Mouse (Mus musculus) intestine, embryonic 16.5 days (tissue): ENCODE results near the gene Rfng. TPM values are rescaled to one million over a fixed set of nuclear protein-coding genes. Genes with fewer than 3 reads are reported as not detected.
A peak's percentile ranks its signal among the peaks of the same experiment; 100 is the strongest.

Experiments used
- ATAC-seq: fragments of 200-750 bp; cut with Nextera tagmentation; 2 replicates; pipeline ENCODE4 v1.8.0; 2017; ENCODE audit warnings: moderate TSS enrichment, moderate library complexity
- H3K27ac ChIP-seq: fragments of 300-500 bp; sonication (generic); 2 replicates; pipeline ENCODE4 v1.5.1; 2014; ENCODE audit warnings: mild to moderate bottlenecking, low read length
- H3K27me3 ChIP-seq: fragments of 300-500 bp; sonication (generic); replicated peaks from 2 replicates; pipeline ENCODE4 v1.6.1; 2014; ENCODE audit warnings: low read length, control low read depth, mixed read lengths; ENCODE audit not compliant: control insufficient read depth, insufficient read depth
- H3K36me3 ChIP-seq: fragments of 300-500 bp; sonication (generic); 2 replicates; pipeline ENCODE4 v1.6.1; 2014; ENCODE audit warnings: low read length, control low read depth; ENCODE audit not compliant: control insufficient read depth, insufficient read depth
- H3K4me1 ChIP-seq: fragments of 300-500 bp; sonication (generic); 2 replicates; pipeline ENCODE4 v1.6.1; 2014; ENCODE audit warnings: low read length, control low read depth, mixed read lengths; ENCODE audit not compliant: control insufficient read depth, insufficient read depth
- H3K4me2 ChIP-seq: fragments of 300-500 bp; sonication (generic); 2 replicates; pipeline ENCODE4 v1.6.1; 2014; ENCODE audit warnings: low read depth, low read length, control low read depth
- H3K4me3 ChIP-seq: fragments of 300-500 bp; sonication (generic); 2 replicates; pipeline ENCODE4 v1.5.1; 2014; ENCODE audit warnings: mild to moderate bottlenecking, low read length
- H3K9ac ChIP-seq: fragments of 300-500 bp; sonication (generic); 2 replicates; pipeline ENCODE4 v1.6.1; 2014; ENCODE audit warnings: low read depth, low read length
- H3K9me3 ChIP-seq: fragments of 300-500 bp; sonication (generic); 2 replicates; pipeline ENCODE4 v1.6.1; 2016; ENCODE audit warnings: low read length, control low read depth; ENCODE audit not compliant: control insufficient read depth
- WGBS: fragments of 180-500 bp; shearing (Covaris S2); extraction: QIAGEN DNeasy Blood & Tissue Kit; methylation state at CpG from one replicate; pipeline ENCODE4 v1.1.7; 2014; 5-methylcytosine and 5-hydroxymethylcytosine counted together
- polyA plus RNA-seq: library from polyadenylated mRNA; unstranded; fragments of >200 nt; fragmentation: Nextera tagmentation; extraction: Ambion mirVana; gene quantifications from 2 replicates; pipeline ENCODE4 v1.2.1, GENCODE M21; 2015

Rfng gene
- polyA plus RNA-seq, 1 experiment from 2014 or later: 40.6 TPM

DNA sequence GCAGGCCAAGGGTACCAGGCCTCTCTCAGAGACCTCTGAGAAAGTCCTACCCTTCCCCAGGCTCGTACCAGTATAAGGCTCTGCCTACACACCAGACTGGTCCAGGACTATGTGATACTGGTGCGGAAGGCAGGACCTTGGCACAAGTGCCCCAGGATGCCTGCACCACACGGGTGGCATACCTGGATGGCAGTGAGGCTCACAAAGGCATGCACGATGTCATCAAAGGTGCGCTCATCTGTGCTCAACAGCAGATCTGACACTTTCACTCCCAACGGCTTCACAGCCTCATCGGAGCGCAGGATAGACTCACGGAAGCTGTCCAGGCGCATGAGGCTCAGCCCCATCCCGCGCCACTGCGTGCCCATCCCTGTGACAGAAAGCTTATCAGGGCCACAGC is 34.2 kb upstream of the Rfng start:
- H3K4me2 ChIP-seq: no peak overlapping the region
- no peak overlapping the region for H3K4me3 ChIP-seq
- ATAC-seq: no peak
- no peak overlapping the region for H3K27ac ChIP-seq
- peaks cover 21% of the 10 kb centered on the region for H3K4me1 ChIP-seq
- H3K27me3 ChIP-seq: no peaks in the 10 kb centered on the region
- H3K36me3 ChIP-seq: peaks cover 74% of the 10 kb centered on the region
- no peak overlapping the region for H3K9ac ChIP-seq
- 95% methylated on average over 13 of the region's 13 CpGs for WGBS
- H3K9me3 ChIP-seq: no peaks in the 10 kb centered on the region

GRCm38 (mm10) chr11:120817358-120817757 is 33.4 kb upstream of the Rfng start:
- no peak overlapping the region for H3K4me3 ChIP-seq
- H3K4me1 ChIP-seq: peaks cover 16% of the 10 kb centered on the region
- H3K36me3 ChIP-seq: peaks cover 83% of the 10 kb centered on the region
- no peak for ATAC-seq
- no peak overlapping the region for H3K4me2 ChIP-seq
- WGBS: 85% methylated on average over 6 of the region's 6 CpGs
- no peaks in the 10 kb centered on the region for H3K27me3 ChIP-seq
- no peak overlapping the region for H3K27ac ChIP-seq
- H3K9ac ChIP-seq: no peak overlapping the region
- H3K9me3 ChIP-seq: no peaks in the 10 kb centered on the region

GRCm38 (mm10) chr11:120812068-120812467 is 28.1 kb upstream of the Rfng start:
- Histone ChIP-seq H3K9ac (no peak overlapping the region), H3K36me3 (peaks cover 88% of the 10 kb centered on the region), H3K4me1 (peaks cover 3% of the 10 kb centered on the region; the same call in 1 of the 2 replicates), H3K4me3 (no peak overlapping the region), H3K27me3 (no peaks in the 10 kb centered on the region), H3K9me3 (no peaks in the 10 kb centered on the region), H3K4me2 (no peak overlapping the region), H3K27ac (no peak overlapping the region)
- WGBS: 96% methylated on average over 16 of the region's 16 CpGs
- no peak for ATAC-seq

DNA sequence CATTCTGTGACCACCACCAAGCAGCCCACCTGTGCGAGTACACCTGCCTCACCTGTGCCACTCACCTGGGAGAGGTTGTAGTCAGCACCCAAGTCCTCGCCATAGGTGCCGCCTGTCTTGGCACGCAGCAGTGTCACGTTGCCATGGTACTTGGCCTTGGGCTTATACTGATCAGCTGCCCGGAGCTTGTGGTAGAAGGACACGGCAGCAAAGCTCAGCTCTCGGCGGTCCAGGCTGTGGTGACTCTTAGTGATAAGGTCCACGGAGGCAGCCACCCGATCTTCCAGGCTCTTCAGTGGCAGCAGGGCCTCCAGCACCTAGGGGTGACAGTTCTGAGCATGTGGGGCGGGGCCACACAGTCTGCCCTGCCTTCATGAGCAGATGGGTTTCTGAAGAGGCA is 24.0 kb upstream of the Rfng start:
- Histone ChIP-seq H3K36me3 (peaks cover 64% of the 10 kb centered on the region), H3K4me2 (no peak overlapping the region), H3K4me3 (no peak overlapping the region), H3K27ac (no peak overlapping the region), H3K4me1 (peaks cover 13% of the 10 kb centered on the region; the same call in 1 of the 2 replicates), H3K9me3 (no peaks in the 10 kb centered on the region), H3K27me3 (no peaks in the 10 kb centered on the region), H3K9ac (no peak overlapping the region)
- WGBS: 90% methylated on average over 12 of the region's 12 CpGs
- no peak for ATAC-seq

DNA sequence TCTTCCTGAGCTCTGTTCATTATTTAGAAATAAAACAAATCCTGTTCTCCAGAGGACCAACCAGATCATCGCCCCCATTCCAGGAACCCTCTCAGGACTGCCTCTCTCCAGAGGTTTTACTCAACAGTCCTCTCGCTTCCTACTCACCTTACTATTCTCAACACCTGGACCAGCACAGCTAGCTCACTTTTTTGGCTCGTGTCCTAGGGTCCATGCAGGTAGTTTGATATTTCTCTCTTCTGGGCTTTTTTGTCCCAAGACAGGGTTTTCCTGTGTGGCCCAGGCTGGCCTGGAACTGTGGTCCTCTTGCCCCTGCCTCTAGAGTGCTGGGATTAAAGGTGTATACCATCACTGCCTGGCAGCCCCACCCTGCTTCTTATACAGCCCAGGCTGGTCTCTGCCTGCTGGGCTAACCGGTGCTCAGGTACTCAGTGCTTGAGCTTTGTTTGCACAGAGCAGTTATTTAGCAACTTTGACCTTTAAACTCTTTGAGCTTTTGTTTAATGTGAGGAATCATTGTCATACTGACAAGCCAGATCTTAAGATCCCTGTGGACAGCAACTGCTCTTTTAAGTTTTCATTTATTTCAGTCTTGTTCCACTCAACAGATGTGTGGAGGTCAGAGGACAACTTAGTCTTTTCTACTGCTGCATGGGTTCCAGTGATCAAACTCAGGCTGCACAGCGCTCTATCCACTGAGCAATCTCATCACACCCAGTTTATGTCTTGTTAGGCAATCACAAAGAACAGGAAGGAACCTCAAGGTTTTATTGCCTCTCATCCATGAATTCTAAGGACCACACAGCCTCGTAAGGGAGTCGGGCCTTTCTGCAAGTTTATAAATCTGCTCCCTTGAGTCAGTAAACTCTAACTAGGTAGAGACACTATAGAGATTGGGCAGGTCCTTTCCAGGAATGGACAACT is 21.6 kb upstream of the Rfng start:
- Histone ChIP-seq H3K27me3 (no peaks in the 10 kb centered on the region), H3K9me3 (no peaks in the 10 kb centered on the region), H3K4me1 (peaks cover 13% of the 10 kb centered on the region; the same call in 1 of the 2 replicates), H3K4me3 (no peak overlapping the region), H3K36me3 (peaks cover 40% of the 10 kb centered on the region), H3K4me2 (no peak overlapping the region), H3K9ac (no peak overlapping the region), H3K27ac (peak overlapping the region; percentile 43)
- ATAC-seq: peak; percentile 93
- 71% methylated on average over 7 of the region's 7 CpGs for WGBS

GRCm38 (mm10) chr11:120804769-120805168 is 20.8 kb upstream of the Rfng start:
- peaks cover 21% of the 10 kb centered on the region for H3K4me1 ChIP-seq
- H3K9ac ChIP-seq: no peak overlapping the region
- no peaks in the 10 kb centered on the region for H3K9me3 ChIP-seq
- H3K36me3 ChIP-seq: peaks cover 32% of the 10 kb centered on the region
- H3K27ac ChIP-seq: no peak overlapping the region
- H3K4me2 ChIP-seq: no peak overlapping the region
- no peak for ATAC-seq
- H3K27me3 ChIP-seq: no peaks in the 10 kb centered on the region
- 68% methylated on average over 4 of the region's 4 CpGs for WGBS
- H3K4me3 ChIP-seq: no peak overlapping the region

GRCm38 (mm10) chr11:120804274-120804673 is 20.3 kb upstream of the Rfng start:
- H3K4me2 ChIP-seq: no peak overlapping the region

DNA sequence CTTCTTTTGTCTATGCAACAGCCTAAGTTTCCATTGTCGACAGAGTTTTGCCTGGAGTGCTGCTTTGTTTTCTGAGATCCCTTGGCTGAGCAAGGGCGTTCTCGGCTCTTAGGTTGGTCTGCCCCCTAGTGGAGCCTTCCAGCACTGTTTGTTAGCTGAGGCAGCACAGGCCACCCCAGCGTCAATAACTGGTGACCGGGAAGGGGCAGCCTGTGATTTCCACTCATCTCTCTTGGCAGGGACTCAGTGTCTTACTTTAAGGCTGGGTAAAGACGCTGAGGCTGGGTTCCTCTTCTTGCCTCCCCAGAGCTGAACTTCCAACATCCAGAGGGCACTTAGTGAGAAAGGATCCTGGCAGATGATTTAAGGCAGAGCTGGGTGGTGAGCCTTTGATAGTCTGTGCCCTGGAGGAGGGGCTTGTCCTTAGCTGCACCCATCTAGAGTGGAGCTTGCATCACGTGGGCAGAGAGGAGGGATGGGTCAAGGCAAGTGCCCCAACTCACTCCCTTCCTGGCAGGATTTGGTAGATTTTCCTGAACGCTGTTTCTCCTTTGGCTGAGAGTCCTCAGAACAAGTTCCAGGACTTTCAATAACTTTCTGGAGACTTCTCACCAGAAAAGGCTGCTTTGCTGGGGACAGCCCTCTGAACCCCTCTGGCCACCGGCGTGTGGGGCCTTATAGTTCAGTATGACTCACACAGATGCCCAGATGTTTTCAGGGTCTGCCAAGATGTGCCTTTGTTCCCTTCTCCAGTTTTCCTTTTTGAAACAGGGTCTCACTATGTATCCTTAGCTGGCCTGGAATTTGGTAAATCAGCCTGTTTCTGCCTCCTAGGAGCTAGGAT is 16.3 kb upstream of the Rfng start:
- Histone ChIP-seq H3K27ac (peak overlapping the region; percentile 24; the same call in 1 of the 2 replicates), H3K4me3 (no peak overlapping the region), H3K9ac (peak overlapping the region; percentile 52), H3K9me3 (no peaks in the 10 kb centered on the region), H3K4me2 (no peak overlapping the region; the same call in 1 of the 2 replicates), H3K27me3 (no peaks in the 10 kb centered on the region), H3K36me3 (no peaks in the 10 kb centered on the region), H3K4me1 (peaks cover 15% of the 10 kb centered on the region)
- WGBS: 13% methylated on average over 10 of the region's 10 CpGs
- ATAC-seq: peak; percentile 67

More at GRCm38 (mm10) chr11:120804274-120804673, 20.3 kb upstream of the Rfng start:
- Histone ChIP-seq H3K9ac (no peak overlapping the region), H3K27ac (no peak overlapping the region), H3K36me3 (peaks cover 30% of the 10 kb centered on the region), H3K9me3 (no peaks in the 10 kb centered on the region), H3K4me3 (no peak overlapping the region), H3K27me3 (no peaks in the 10 kb centered on the region), H3K4me1 (peaks cover 22% of the 10 kb centered on the region)
- WGBS: 80% methylated on average over 7 of the region's 7 CpGs
- no peak for ATAC-seq

- H3K9me3 ChIP-seq: no peaks in the 10 kb centered on the region
- no peak overlapping the region for H3K27ac ChIP-seq
- no peaks in the 10 kb centered on the region for H3K27me3 ChIP-seq
- H3K4me1 ChIP-seq: peaks cover 19% of the 10 kb centered on the region
- 69% methylated on average over 6 of the region's 6 CpGs for WGBS
- H3K9ac ChIP-seq: no peak overlapping the region
- peaks cover 4% of the 10 kb centered on the region; the same call in 1 of the 2 replicates for H3K36me3 ChIP-seq
- H3K4me3 ChIP-seq: no peak overlapping the region
- ATAC-seq: no peak
- H3K4me2 ChIP-seq: no peak overlapping the region
These were observed 15.4 kb upstream of the Rfng start for GRCm38 (mm10) chr11:120799316-120799890.
